Mouse (Mus musculus) gastrocnemius, postnatal 10 days (tissue): ENCODE measurements at regions not wholly inside any gene's neighbourhood (a gene's known extent, or its start where the extent isn't known, plus 50 kb on each side); places are given as distances from the start of the nearest gene placed in this dataset.

Experiments used
- DNase-seq: peaks from one replicate; pipeline ENCODE4 v3.0.0; 2021; ENCODE audit warnings: mixed read lengths

GRCm38 (mm10) chr4:131215682-131216081 lies 271.5 kb downstream of the Matn1 start:
- DNase-seq: no peak

- DNase-seq: no peak
Measured at GRCm38 (mm10) chr4:131216361-131216760, 272.2 kb downstream of the Matn1 start.

- no peak for DNase-seq
Measured at GRCm38 (mm10) chr4:131217083-131217482, 272.9 kb downstream of the Matn1 start.

GRCm38 (mm10) chr4:131217571-131218155 lies 273.5 kb downstream of the Matn1 start:
- DNase-seq: no peak

GRCm38 (mm10) chr4:131220966-131221365 lies 276.8 kb downstream of the Matn1 start:
- DNase-seq: no peak

GRCm38 (mm10) chr4:131230361-131230760 lies 286.2 kb downstream of the Matn1 start:
- DNase-seq: no peak

GRCm38 (mm10) chr4:131236611-131237031 lies 292.4 kb downstream of the Matn1 start:
- no peak for DNase-seq

- no peak for DNase-seq
Measured at GRCm38 (mm10) chr4:131238591-131238990, 294.4 kb downstream of the Matn1 start.

- no peak for DNase-seq
Measured at GRCm38 (mm10) chr4:131239132-131239531, 294.9 kb downstream of the Matn1 start.

GRCm38 (mm10) chr4:131240457-131240856 lies 296.3 kb downstream of the Matn1 start:
- DNase-seq: no peak

GRCm38 (mm10) chr4:131242250-131242649 lies 298.1 kb downstream of the Matn1 start:
- DNase-seq: no peak

GRCm38 (mm10) chr4:131243744-131244387 lies 299.7 kb downstream of the Matn1 start:
- no peak for DNase-seq

- DNase-seq: peak; percentile 74
Measured at GRCm38 (mm10) chr4:131252602-131253442, 308.6 kb downstream of the Matn1 start.

- DNase-seq: no peak
Measured at GRCm38 (mm10) chr4:131253443-131253817, 309.2 kb downstream of the Matn1 start.

- DNase-seq: peak; percentile 10
Measured at GRCm38 (mm10) chr4:131254243-131254642, 310.1 kb downstream of the Matn1 start.

GRCm38 (mm10) chr4:131254691-131255090 lies 310.5 kb downstream of the Matn1 start:
- DNase-seq: no peak

- no peak for DNase-seq
Measured at GRCm38 (mm10) chr4:131261236-131261635, 317.1 kb downstream of the Matn1 start.

- no peak for DNase-seq
Measured at GRCm38 (mm10) chr4:131262909-131263308, 318.7 kb downstream of the Matn1 start.

- no peak for DNase-seq
Measured at GRCm38 (mm10) chr4:131266764-131267163, 322.6 kb downstream of the Matn1 start.

- peak; percentile 55 for DNase-seq
Measured at GRCm38 (mm10) chr4:131267760-131268159, 323.6 kb downstream of the Matn1 start.

- no peak for DNase-seq
Measured at GRCm38 (mm10) chr4:131270192-131270591, 326.0 kb downstream of the Matn1 start.

GRCm38 (mm10) chr4:131272060-131272459 lies 327.9 kb downstream of the Matn1 start:
- no peak for DNase-seq

GRCm38 (mm10) chr4:131293560-131293959 lies 349.4 kb downstream of the Matn1 start:
- DNase-seq: no peak
